Mouse (Mus musculus) myocyte (in vitro differentiated cells): Measurements from ENCODE around the gene E130208F15Rik.
A peak's percentile ranks its signal among the peaks of the same experiment; 100 is the strongest.

ENCODE experiments used
- CEBPB ChIP-seq: IDR thresholded peaks from 2 replicates; pipeline ENCODE4 v1.6.1; 2011; ENCODE audit warnings: mild to moderate bottlenecking, moderate library complexity; ENCODE audit not compliant: poor library complexity, insufficient read depth, severe bottlenecking
- E2F4 ChIP-seq: IDR thresholded peaks from one replicate; pipeline ENCODE4 v1.6.1; 2011; ENCODE audit warnings: mild to moderate bottlenecking, control low read depth, moderate library complexity; ENCODE audit not compliant: insufficient read depth
- MAX ChIP-seq: IDR thresholded peaks from one replicate; pipeline ENCODE4 v1.6.1; 2011; ENCODE audit warnings: low read depth, mild to moderate bottlenecking, control low read depth
- MYOD1 ChIP-seq, 3 experiments: IDR thresholded peaks; one replicate each; pipeline ENCODE4 v1.6.1; 2011; ENCODE audit warnings: control low read depth in 2 of 3, low read depth in 2 of 3, mild to moderate bottlenecking in 2 of 3, moderate library complexity in 1 of 3; ENCODE audit not compliant: insufficient read length in 2 of 3, control insufficient read depth in 1 of 3
- MYOG ChIP-seq, 3 experiments: IDR thresholded peaks; one replicate each; pipeline ENCODE4 v1.6.1; 2011; ENCODE audit warnings: control low read depth in 2 of 3, low read depth in 2 of 3, mild to moderate bottlenecking in 2 of 3; ENCODE audit not compliant: insufficient read length in 2 of 3, control insufficient read depth in 1 of 3, insufficient read depth in 1 of 3
- POLR2A ChIP-seq: IDR thresholded peaks from one replicate; pipeline ENCODE4 v1.6.1; 2011; ENCODE audit warnings: low read depth, mild to moderate bottlenecking, control low read depth, moderate library complexity; ENCODE audit not compliant: insufficient read length
- POLR2AphosphoS2 ChIP-seq: IDR thresholded peaks from one replicate; pipeline ENCODE4 v1.6.1; 2011; ENCODE audit warnings: low read depth, control low read depth; ENCODE audit not compliant: insufficient read length
- REST ChIP-seq: IDR thresholded peaks from one replicate; pipeline ENCODE4 v1.6.1; 2011; ENCODE audit warnings: mild to moderate bottlenecking, control low read depth, moderate library complexity; ENCODE audit not compliant: insufficient read depth, insufficient read length
- SRF ChIP-seq: IDR thresholded peaks from one replicate; pipeline ENCODE4 v1.6.1; 2011; ENCODE audit warnings: low read depth; ENCODE audit not compliant: control insufficient read depth, insufficient read length
- TCF3 ChIP-seq: IDR thresholded peaks from one replicate; pipeline ENCODE4 v1.6.1; 2011; ENCODE audit warnings: low read depth, control low read depth; ENCODE audit not compliant: insufficient read length
- USF1 ChIP-seq: IDR thresholded peaks from one replicate; pipeline ENCODE4 v1.6.1; 2011; ENCODE audit warnings: low read depth, mild to moderate bottlenecking, control low read depth, moderate library complexity

GRCm38 (mm10) chr7:30295103-30295502 lies 26.4 kb upstream of the E130208F15Rik start:
- no peak for TF ChIP-seq MAX
- peak in 1 of 3 experiments; percentile 13 for TF ChIP-seq MYOG (IDR thresholded peaks at IDR 0.05; ENCODE audit: control insufficient read depth in 1 of 3, insufficient read depth in 1 of 3, insufficient read length in 2 of 3, low read depth in 2 of 3)
- peak; percentile 97 for TF ChIP-seq REST
- no peak for TF ChIP-seq POLR2A
- TF ChIP-seq TCF3: no peak
- no peak for TF ChIP-seq USF1
- no peak for TF ChIP-seq SRF
- TF ChIP-seq E2F4: no peak
- TF ChIP-seq CEBPB: no peak
- TF ChIP-seq MYOD1 (IDR thresholded peaks at IDR 0.05; ENCODE audit: control insufficient read depth in 1 of 3, insufficient read length in 2 of 3, low read depth in 2 of 3): no peak
- TF ChIP-seq POLR2AphosphoS2: no peak
